Mouse (Mus musculus) hindbrain, embryonic 15.5 days (tissue): ENCODE results near the gene Rnf31. TPM values are rescaled to one million over a fixed set of nuclear protein-coding genes. Genes with fewer than 3 reads are reported as not detected.

Experiments
- ATAC-seq: fragments of 200-750 bp; cut with Nextera tagmentation; 2 replicates; pipeline ENCODE4 v1.8.0; 2017; ENCODE audit warnings: low read depth, moderate number of reproducible peaks, moderate TSS enrichment; ENCODE audit not compliant: low FRiP score
- H3K27ac ChIP-seq: fragments of 300-500 bp; sonication (generic); replicated peaks from 2 replicates; pipeline ENCODE4 v1.5.1; 2015; ENCODE audit warnings: mild to moderate bottlenecking, inconsistent platforms
- H3K27me3 ChIP-seq: fragments of 300-500 bp; sonication (generic); 2 replicates; pipeline ENCODE4 v1.6.1; 2015; ENCODE audit warnings: control low read depth, inconsistent platforms
- H3K36me3 ChIP-seq: fragments of 300-500 bp; sonication (generic); 2 replicates; pipeline ENCODE4 v1.6.1; 2015; ENCODE audit warnings: control low read depth, inconsistent platforms
- H3K4me1 ChIP-seq: fragments of 300-500 bp; sonication (generic); replicated peaks from 2 replicates; pipeline ENCODE4 v1.6.1; 2015; ENCODE audit warnings: control low read depth, inconsistent platforms
- H3K4me2 ChIP-seq: fragments of 300-500 bp; sonication (generic); 2 replicates; pipeline ENCODE4 v1.6.1; 2015; ENCODE audit warnings: moderate library complexity, mild to moderate bottlenecking, inconsistent platforms
- H3K4me3 ChIP-seq: fragments of 300-500 bp; sonication (generic); 2 replicates; pipeline ENCODE4 v1.5.1; 2015; ENCODE audit warnings: mild to moderate bottlenecking, inconsistent platforms
- H3K9ac ChIP-seq: fragments of 300-500 bp; sonication (generic); 2 replicates; pipeline ENCODE4 v1.6.1; 2015; ENCODE audit warnings: inconsistent platforms
- H3K9me3 ChIP-seq: fragments of 300-500 bp; sonication (generic); 2 replicates; pipeline ENCODE4 v1.6.1; 2016; ENCODE audit warnings: control low read depth, inconsistent platforms
- WGBS: fragments of 180-500 bp; shearing (Covaris S2); methylation state at CpG from one replicate; pipeline ENCODE4 v1.1.7; 2015; 5-methylcytosine and 5-hydroxymethylcytosine counted together
- polyA plus RNA-seq: library from polyadenylated mRNA; unstranded; fragments of >200 nt; fragmentation: Nextera tagmentation; extraction: Ambion mirVana; gene quantifications from 2 replicates; pipeline ENCODE4 v1.2.1, GENCODE M21; 2015

The Rnf31 gene
- 20.1 and 25.7 TPM in 2 replicates for polyA plus RNA-seq

DNA sequence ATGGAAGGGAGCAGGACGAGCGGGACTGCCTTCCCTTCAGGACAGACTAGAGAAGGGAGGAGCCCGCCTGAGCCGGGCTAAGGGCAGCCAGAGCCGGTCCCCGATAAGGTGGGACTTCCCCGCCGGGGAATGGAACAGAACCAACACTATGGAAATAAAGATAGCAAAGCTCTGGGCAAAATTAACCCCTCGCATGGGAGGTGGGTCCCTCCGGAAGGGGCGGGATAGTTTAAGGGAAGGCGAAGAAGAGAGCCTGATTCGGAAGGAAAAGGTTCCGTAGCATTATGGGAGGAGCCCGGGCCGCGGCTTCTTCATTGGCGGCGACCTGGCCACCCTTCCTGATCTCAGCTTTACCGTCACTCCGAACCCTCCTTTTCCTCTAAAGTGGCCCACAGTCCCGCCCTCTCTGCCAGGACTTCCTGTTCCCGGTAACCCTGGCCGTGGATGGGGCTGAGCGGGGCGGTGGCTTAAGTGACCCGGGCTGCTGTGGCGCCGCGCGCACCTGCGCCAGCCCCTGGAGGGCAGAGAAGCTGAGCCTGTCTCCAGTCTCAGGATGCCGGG lies at the start of gene Rnf31:
Gene Rnf31, plus strand, starts transcription at position 378 of the 561 bp plus-strand sequence.
- peak; percentile 90 for ATAC-seq
- H3K4me2 ChIP-seq: peak within 1 kb of the TSS; percentile 87
- WGBS: under 1% methylated on average over 33 of the region's 33 CpGs
- no peaks in the 10 kb centered on the region for H3K27me3 ChIP-seq
- peak within 1 kb of the TSS; percentile 78 for H3K9ac ChIP-seq
- H3K27ac ChIP-seq: peak within 1 kb of the TSS; percentile 96
- no peaks in the 10 kb centered on the region for H3K9me3 ChIP-seq
- peaks cover 37% of the 10 kb centered on the region for H3K4me1 ChIP-seq
- peaks cover 31% of the 10 kb centered on the region for H3K36me3 ChIP-seq
- H3K4me3 ChIP-seq: peak within 1 kb of the TSS; percentile 80

- Histone ChIP-seq H3K9ac (no peak overlapping the region), H3K27ac (no peak overlapping the region), H3K9me3 (no peaks in the 10 kb centered on the region), H3K4me2 (no peak overlapping the region), H3K27me3 (no peaks in the 10 kb centered on the region), H3K36me3 (peaks cover 16% of the 10 kb centered on the region; the same call in 1 of the 2 replicates), H3K4me3 (no peak overlapping the region), H3K4me1 (peaks cover 28% of the 10 kb centered on the region)
- no peak for ATAC-seq
- WGBS: 96% methylated on average over 12 of the region's 12 CpGs
These were observed 49.2 kb upstream of the Rnf31 start for GRCm38 (mm10) chr14:55542268-55542667.

DNA sequence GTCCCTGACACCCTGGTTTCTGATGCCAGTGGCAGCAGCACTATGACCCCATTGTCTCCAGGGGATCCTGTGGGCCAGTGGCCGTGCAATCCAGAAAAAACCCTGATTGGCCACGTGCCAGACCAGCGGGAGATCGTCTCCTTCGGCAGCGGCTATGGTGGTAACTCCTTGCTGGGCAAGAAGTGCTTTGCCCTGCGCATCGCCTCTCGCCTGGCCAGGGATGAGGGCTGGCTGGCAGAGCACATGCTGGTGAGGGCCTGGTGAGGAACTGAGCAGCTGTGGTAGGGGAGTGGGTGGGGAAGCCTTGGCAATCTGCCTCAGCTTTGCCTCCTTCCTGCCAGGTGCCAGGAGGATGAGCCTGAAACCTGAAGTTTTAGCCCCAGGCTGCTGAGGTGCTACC lies 47.2 kb upstream of the Rnf31 start:
- WGBS: 59% methylated on average over 9 of the region's 9 CpGs
- no peak overlapping the region for H3K9ac ChIP-seq
- ATAC-seq: no peak

GRCm38 (mm10) chr14:55550191-55550590 lies 41.3 kb upstream of the Rnf31 start:
- Histone ChIP-seq H3K9ac (no peak overlapping the region), H3K27ac (no peak overlapping the region), H3K4me2 (no peak overlapping the region), H3K4me3 (no peak overlapping the region), H3K27me3 (no peaks in the 10 kb centered on the region), H3K36me3 (peaks cover 20% of the 10 kb centered on the region), H3K9me3 (no peaks in the 10 kb centered on the region), H3K4me1 (no peaks in the 10 kb centered on the region)
- 81% methylated on average over 6 of the region's 6 CpGs for WGBS
- no peak for ATAC-seq

More for the DNA sequence above, 47.2 kb upstream of the Rnf31 start:
- Histone ChIP-seq H3K27me3 (no peaks in the 10 kb centered on the region), H3K9me3 (no peaks in the 10 kb centered on the region), H3K36me3 (peaks cover 27% of the 10 kb centered on the region), H3K4me1 (peaks cover 28% of the 10 kb centered on the region), H3K27ac (no peak overlapping the region), H3K4me3 (no peak overlapping the region), H3K4me2 (no peak overlapping the region)

- no peak overlapping the region for H3K9ac ChIP-seq
- ATAC-seq: no peak
- H3K4me3 ChIP-seq: no peak overlapping the region
- no peaks in the 10 kb centered on the region for H3K4me1 ChIP-seq
- H3K9me3 ChIP-seq: no peaks in the 10 kb centered on the region
- no peak overlapping the region for H3K27ac ChIP-seq
- peaks cover 14% of the 10 kb centered on the region for H3K36me3 ChIP-seq
- no peaks in the 10 kb centered on the region for H3K27me3 ChIP-seq
- 67% methylated on average over 5 of the region's 5 CpGs for WGBS
- no peak overlapping the region for H3K4me2 ChIP-seq
These were observed 40.2 kb upstream of the Rnf31 start for GRCm38 (mm10) chr14:55551347-55551746.

GRCm38 (mm10) chr14:55551794-55552193 lies 39.7 kb upstream of the Rnf31 start:
- Histone ChIP-seq H3K9me3 (no peaks in the 10 kb centered on the region), H3K4me2 (no peak overlapping the region), H3K27ac (no peak overlapping the region), H3K4me1 (no peaks in the 10 kb centered on the region), H3K4me3 (no peak overlapping the region), H3K36me3 (peaks cover 11% of the 10 kb centered on the region), H3K27me3 (no peaks in the 10 kb centered on the region), H3K9ac (no peak overlapping the region)
- 92% methylated on average over 8 of the region's 8 CpGs for WGBS
- ATAC-seq: no peak

DNA sequence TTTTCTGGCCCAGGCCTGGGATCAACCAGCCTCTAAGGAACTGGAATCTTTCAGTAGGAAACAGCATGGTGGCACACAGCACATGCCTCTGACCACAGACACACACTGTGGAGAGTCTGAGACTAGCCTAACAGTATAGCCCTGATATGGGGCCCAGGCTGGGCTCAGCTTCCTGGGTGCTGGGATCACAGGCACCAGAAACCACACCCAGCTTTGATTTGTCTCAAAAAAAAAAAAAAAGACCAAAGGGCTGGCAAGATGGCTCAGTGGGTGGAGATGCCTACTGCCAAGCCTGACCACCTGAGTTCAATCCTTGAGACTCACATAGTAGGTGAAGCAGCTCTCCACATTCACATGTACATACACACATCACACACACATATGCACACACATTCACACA lies 36.9 kb upstream of the Rnf31 start:
- H3K9me3 ChIP-seq: no peaks in the 10 kb centered on the region
- ATAC-seq: no peak

GRCm38 (mm10) chr14:55555788-55556187 lies 35.7 kb upstream of the Rnf31 start:
- Histone ChIP-seq H3K4me2 (no peak overlapping the region), H3K9me3 (no peaks in the 10 kb centered on the region), H3K36me3 (no peaks in the 10 kb centered on the region), H3K9ac (no peak overlapping the region), H3K4me3 (no peak overlapping the region), H3K4me1 (peaks cover 7% of the 10 kb centered on the region), H3K27ac (no peak overlapping the region), H3K27me3 (no peaks in the 10 kb centered on the region)
- 86% methylated on average over 3 of the region's 3 CpGs for WGBS
- no peak for ATAC-seq

More for the DNA sequence above, 36.9 kb upstream of the Rnf31 start:
- no peak overlapping the region for H3K9ac ChIP-seq
- no peak overlapping the region for H3K4me2 ChIP-seq
- no peak overlapping the region for H3K27ac ChIP-seq
- H3K27me3 ChIP-seq: no peaks in the 10 kb centered on the region
- H3K4me1 ChIP-seq: peaks cover 7% of the 10 kb centered on the region
- H3K4me3 ChIP-seq: no peak overlapping the region
- H3K36me3 ChIP-seq: no peaks in the 10 kb centered on the region

GRCm38 (mm10) chr14:55557003-55557402 lies 34.5 kb upstream of the Rnf31 start:
- Histone ChIP-seq H3K4me1 (peaks cover 18% of the 10 kb centered on the region), H3K9ac (no peak overlapping the region), H3K36me3 (no peaks in the 10 kb centered on the region), H3K27me3 (no peaks in the 10 kb centered on the region), H3K4me2 (no peak overlapping the region), H3K4me3 (no peak overlapping the region), H3K9me3 (no peaks in the 10 kb centered on the region), H3K27ac (no peak overlapping the region)
- no peak for ATAC-seq
- 28% methylated on average over 5 of the region's 5 CpGs for WGBS

GRCm38 (mm10) chr14:55557587-55557986 lies 33.9 kb upstream of the Rnf31 start:
- H3K9ac ChIP-seq: no peak overlapping the region
- no peak overlapping the region for H3K4me3 ChIP-seq
- H3K9me3 ChIP-seq: no peaks in the 10 kb centered on the region
- H3K36me3 ChIP-seq: no peaks in the 10 kb centered on the region
- no peak for ATAC-seq
- H3K4me1 ChIP-seq: peaks cover 24% of the 10 kb centered on the region
- 89% methylated on average over 3 of the region's 3 CpGs for WGBS
- H3K27ac ChIP-seq: no peak overlapping the region
- no peaks in the 10 kb centered on the region for H3K27me3 ChIP-seq
- no peak overlapping the region for H3K4me2 ChIP-seq

DNA sequence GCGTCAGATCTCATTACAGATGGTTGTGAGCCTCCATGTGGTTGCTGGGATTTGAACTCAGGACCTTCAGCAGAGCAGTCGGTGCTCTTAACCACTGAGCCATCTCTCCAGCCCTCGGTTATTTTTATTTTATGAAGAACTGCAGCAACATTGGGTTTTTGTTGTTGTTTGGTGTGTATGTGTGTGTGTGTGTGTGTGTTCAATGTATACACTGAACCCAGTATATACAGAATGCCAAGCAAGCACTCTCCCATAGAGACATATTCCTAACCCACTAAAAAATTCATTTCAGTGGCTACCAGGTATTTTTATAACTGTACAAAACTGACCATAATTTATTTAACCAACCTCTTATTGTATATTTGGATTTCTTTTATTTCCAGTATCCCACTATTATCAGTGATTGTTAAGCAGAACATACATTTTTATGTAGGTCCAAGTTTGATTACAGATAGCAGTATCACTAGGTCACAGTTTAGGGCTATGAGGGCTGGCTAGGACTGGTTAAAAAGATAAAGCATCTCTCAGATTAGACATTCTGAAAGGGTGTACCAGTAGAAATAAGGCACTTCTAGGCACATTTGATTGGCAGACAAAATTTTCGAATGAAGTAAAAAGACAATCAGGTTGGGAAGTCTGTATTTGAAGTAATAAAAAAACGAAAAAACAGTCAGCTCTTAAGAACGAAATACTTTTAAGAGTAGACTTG lies 32.6 kb upstream of the Rnf31 start:
- Histone ChIP-seq H3K9me3 (no peaks in the 10 kb centered on the region), H3K4me2 (peak overlapping the region; percentile 68), H3K9ac (peak overlapping the region; percentile 73), H3K27me3 (no peaks in the 10 kb centered on the region), H3K27ac (peak overlapping the region; percentile 98; the same call in 1 of the 2 replicates), H3K4me3 (peak overlapping the region; percentile 53), H3K36me3 (peaks cover 2% of the 10 kb centered on the region; the same call in 1 of the 2 replicates), H3K4me1 (peaks cover 24% of the 10 kb centered on the region)
- ATAC-seq: no peak
- WGBS: 62% methylated on average over 6 of the region's 6 CpGs

- Histone ChIP-seq H3K9me3 (no peaks in the 10 kb centered on the region), H3K4me2 (peak within 1 kb of the TSS; percentile 68), H3K27ac (peak within 1 kb of the TSS; percentile 98), H3K4me1 (peaks cover 24% of the 10 kb centered on the region), H3K9ac (peak within 1 kb of the TSS; percentile 73), H3K27me3 (no peaks in the 10 kb centered on the region), H3K36me3 (peaks cover 11% of the 10 kb centered on the region), H3K4me3 (peak within 1 kb of the TSS; percentile 53)
- WGBS: under 1% methylated on average over 27 of the region's 27 CpGs
- peak; percentile 78 for ATAC-seq
These were observed 31.7 kb upstream of the Rnf31 start, which contains the start of gene Dcaf11 for GRCm38 (mm10) chr14:55559799-55560201. Dcaf11 (plus strand) TSS chr14:55560006.
